Mouse (Mus musculus) CH12.LX (cell line): ENCODE data around the gene Cdk16. TPM values are rescaled to one million over a fixed set of nuclear protein-coding genes. Genes with fewer than 3 reads are reported as not detected.

Experiments used
- DNase-seq: peaks from one replicate; pipeline ENCODE4 v3.0.0-alpha.2; 2013; ENCODE audit errors: extremely low read depth
- H3K27ac ChIP-seq: 2 replicates; pipeline ENCODE4 v1.5.1; 2012; ENCODE audit warnings: low read depth, mild to moderate bottlenecking, control low read depth, moderate library complexity; ENCODE audit not compliant: insufficient read depth
- H3K27me3 ChIP-seq: replicated peaks from 2 replicates; pipeline ENCODE3; 2012; ENCODE audit warnings: inconsistent platforms
- H3K36me3 ChIP-seq, 2 experiments: replicated peaks in 1 of 2; 2 replicates each; pipeline versions ENCODE3 to v1.6.1; 2012; ENCODE audit warnings: inconsistent platforms in 1 of 2, low read length in 1 of 2, mild to moderate bottlenecking in 1 of 2, mixed read lengths in 1 of 2, moderate library complexity in 1 of 2; ENCODE audit not compliant: control insufficient read depth in 1 of 2, insufficient read depth in 1 of 2
- H3K4me1 ChIP-seq, 2 experiments: 2 replicates each; pipeline ENCODE4 v1.6.1; 2012; ENCODE audit warnings: inconsistent platforms in 1 of 2, moderate library complexity in 1 of 2; ENCODE audit not compliant: insufficient read depth in 2 of 2, control insufficient read depth in 1 of 2
- H3K4me2 ChIP-seq: 2 replicates; pipeline ENCODE4 v1.6.1; 2012; ENCODE audit warnings: low read depth, mild to moderate bottlenecking, control low read depth; ENCODE audit not compliant: poor library complexity, insufficient read depth, severe bottlenecking
- H3K4me3 ChIP-seq, 3 experiments: fragments of 150-350 bp in 1 of 3; sonication (generic) in 1 of 3; replicated peaks in 1 of 3; 2 replicates each; pipeline versions ENCODE3 to v1.5.1; 2011 to 2012; ENCODE audit warnings: low read depth in 2 of 3, low read length in 2 of 3, mild to moderate bottlenecking in 2 of 3, moderate library complexity in 2 of 3, control low read depth in 1 of 3, improper control_type of control experiment in 1 of 3, inconsistent platforms in 1 of 3, mixed read lengths in 1 of 3; ENCODE audit not compliant: poor library complexity in 1 of 3
- H3K79me2 ChIP-seq: replicated peaks from 2 replicates; pipeline ENCODE4 v1.6.1; 2012; ENCODE audit warnings: mild to moderate bottlenecking, moderate library complexity; ENCODE audit not compliant: control insufficient read depth, poor library complexity, insufficient read depth, severe bottlenecking; ENCODE audit errors: extremely low read depth
- H3K9ac ChIP-seq: 2 replicates; pipeline ENCODE4 v1.6.1; 2012; ENCODE audit warnings: low read depth, mild to moderate bottlenecking, control low read depth, moderate library complexity; ENCODE audit not compliant: insufficient read depth
- H3K9me3 ChIP-seq: replicated peaks from 2 replicates; pipeline ENCODE3; 2012; ENCODE audit warnings: low read length, inconsistent platforms, mixed read lengths
- ETS1 ChIP-seq: conservative IDR thresholded peaks from 2 replicates; pipeline ENCODE4 v1.6.1; 2012; ENCODE audit warnings: low read depth, mild to moderate bottlenecking, inconsistent platforms, low read length, improper control_type of control experiment, moderate library complexity
- IRF4 ChIP-seq: IDR thresholded peaks from 2 replicates; pipeline ENCODE4 v1.6.1; 2014; ENCODE audit warnings: low read depth, mild to moderate bottlenecking, inconsistent platforms, low read length, improper control_type of control experiment
- JUN ChIP-seq: IDR thresholded peaks from 2 replicates; pipeline ENCODE4 v1.6.1; 2011; ENCODE audit warnings: low read depth, mild to moderate bottlenecking, low read length, improper control_type of control experiment, moderate library complexity; ENCODE audit not compliant: insufficient read depth
- KAT2A ChIP-seq: IDR thresholded peaks from 2 replicates; pipeline ENCODE4 v1.6.1; 2012; ENCODE audit warnings: low read length, improper control_type of control experiment, inconsistent platforms; ENCODE audit not compliant: insufficient replicate concordance
- MAFK ChIP-seq: IDR thresholded peaks from 2 replicates; pipeline ENCODE4 v1.6.1; 2011; ENCODE audit warnings: low read length, improper control_type of control experiment; ENCODE audit not compliant: insufficient replicate concordance
- MEF2A ChIP-seq: IDR thresholded peaks from 2 replicates; pipeline ENCODE4 v1.6.1; 2014; ENCODE audit warnings: low read depth, mild to moderate bottlenecking, inconsistent platforms, low read length, improper control_type of control experiment, borderline replicate concordance
- NELFE ChIP-seq: IDR thresholded peaks from 2 replicates; pipeline ENCODE4 v1.6.1; 2011; ENCODE audit warnings: low read depth, low read length, improper control_type of control experiment
- NRF1 ChIP-seq: IDR thresholded peaks from 2 replicates; pipeline ENCODE4 v1.6.1; 2014; ENCODE audit warnings: low read depth, mild to moderate bottlenecking, inconsistent platforms, low read length, improper control_type of control experiment, moderate library complexity
- PAX5 ChIP-seq: IDR thresholded peaks from 2 replicates; pipeline ENCODE4 v1.6.1; 2012; ENCODE audit warnings: low read length, inconsistent platforms, mixed read lengths
- POLR2AphosphoS2 ChIP-seq: IDR thresholded peaks from 2 replicates; pipeline ENCODE4 v1.6.1; 2011; ENCODE audit warnings: low read depth, low read length, improper control_type of control experiment
- RAD21 ChIP-seq: IDR thresholded peaks from 2 replicates; pipeline ENCODE4 v1.6.1; 2011; ENCODE audit warnings: low read depth, mild to moderate bottlenecking, low read length, improper control_type of control experiment, moderate library complexity
- RCOR1 ChIP-seq: conservative IDR thresholded peaks from 2 replicates; pipeline ENCODE4 v1.6.1; 2012; ENCODE audit warnings: low read depth, mild to moderate bottlenecking, inconsistent platforms, low read length, improper control_type of control experiment
- TBP ChIP-seq: conservative IDR thresholded peaks from 2 replicates; pipeline ENCODE4 v1.6.1; 2011; ENCODE audit warnings: low read depth, low read length, improper control_type of control experiment
- ZC3H11A ChIP-seq: IDR thresholded peaks from 2 replicates; pipeline ENCODE4 v1.6.1; 2012; ENCODE audit warnings: low read depth, mild to moderate bottlenecking, inconsistent platforms, low read length, improper control_type of control experiment
- ZKSCAN1 ChIP-seq: IDR thresholded peaks from 2 replicates; pipeline ENCODE4 v1.6.1; 2012; ENCODE audit warnings: low read depth, inconsistent platforms, low read length, improper control_type of control experiment, borderline replicate concordance
- ZNF384 ChIP-seq: IDR thresholded peaks from 2 replicates; pipeline ENCODE4 v1.6.1; 2012; ENCODE audit warnings: low read depth, low read length, improper control_type of control experiment, inconsistent platforms
- dilution Hi-C: fragments of 300-500 bp; cut with MboI; formaldehyde crosslinking; loops from 2 replicates; pipeline ENCODE4 v1.14.3; 2020; ENCODE audit warnings: low sequenced_read_pairs; ENCODE audit not compliant: extremely low pct_unique_long_range_greater_than_20kb, extremely low pct_ligation_motif_present
- in situ Hi-C: fragments of 300-500 bp; cut with MboI; formaldehyde crosslinking; loops from 3 replicates; pipeline ENCODE4 v1.14.3; 2019; ENCODE audit warnings: low sequenced_read_pairs, low pct_ligation_motif_present, low pct_unique_long_range_greater_than_20kb, mixed read lengths
- polyA plus RNA-seq: library from polyadenylated mRNA; unstranded; fragments of >175 nt; gene quantifications from 2 replicates; pipeline ENCODE4 v1.2.1, GENCODE M21; 2012; ENCODE audit warnings: low read depth; ENCODE audit not compliant: insufficient read length
- total RNA-seq, 2 experiments: library from RNA; depleted of rRNA; stranded (reverse); fragments of 300-350 nt in 1 of 2; fragments of >200 nt in 1 of 2; gene quantifications; 2 replicates each; pipeline ENCODE4 v1.2.3; 2012 to 2014

The Cdk16 gene
- total and polyA plus RNA-seq, 3 experiments: 11.1 to 27.0 (median 18.5) TPM

DNA sequence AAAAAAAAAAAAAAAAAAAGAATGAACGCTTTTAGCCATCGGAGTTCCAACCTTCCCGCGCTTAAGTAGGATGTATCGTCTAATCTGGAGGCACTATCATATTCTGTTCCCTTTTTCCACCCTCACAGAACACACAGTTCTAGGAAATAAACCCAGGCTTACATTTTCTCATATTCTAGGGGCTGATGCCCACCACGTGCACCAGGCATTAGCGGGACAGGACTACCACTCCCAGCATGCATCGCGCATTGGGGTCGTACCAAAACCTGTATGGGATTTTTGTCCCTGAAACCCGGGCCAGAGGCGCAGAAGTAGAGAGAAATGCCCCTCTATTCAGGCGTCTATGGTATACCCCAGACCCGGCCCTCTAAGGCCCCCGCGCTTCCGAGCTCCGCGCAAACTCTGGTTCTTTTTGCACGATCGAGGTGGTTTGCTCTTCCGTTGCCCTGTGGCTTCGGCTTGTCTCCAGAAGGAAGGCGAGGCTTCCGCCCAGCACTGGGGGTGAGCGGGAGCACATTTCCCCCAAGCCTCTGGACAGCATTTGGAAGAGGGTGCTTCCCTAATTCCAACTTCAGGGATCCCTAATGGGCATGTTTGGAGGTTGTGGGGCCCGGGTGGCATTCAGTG lies 29.6 kb upstream of the Cdk16 start, which contains the start of gene Uba1 (continued):
- TF ChIP-seq POLR2AphosphoS2 (0 out of 2 replicates have a peak, but pooled peaks have one; percentile 8), MAFK (no peak), RAD21 (no peak), IRF4 (no peak; the same call in 1 of the 2 replicates), ZC3H11A (no peak), NRF1 (peak; percentile 60), JUN (no peak), NELFE (peak; percentile 78), PAX5 (no peak), ETS1 (no peak), MEF2A (peak; percentile 18; the same call in 1 of the 2 replicates)

- no peaks in the 10 kb centered on the region for H3K9me3 ChIP-seq
- H3K27me3 ChIP-seq: no peaks in the 10 kb centered on the region
- peak overlapping the region; percentile 74 for H3K4me2 ChIP-seq
- no peak for TF ChIP-seq RCOR1
- TF ChIP-seq ZNF384: peak; percentile 72
- no peak for TF ChIP-seq ZKSCAN1
- no peak for TF ChIP-seq IRF4
- dilution Hi-C loops (no loop called here), in situ Hi-C loops (loop anchor here (25.0 kb wide), 1 partner anchor 278 kb away; the partner anchor contains the start of gene Cfp)
- peak overlapping the region; percentile 19; the same call in 1 of the 2 replicates for H3K27ac ChIP-seq
- H3K9ac ChIP-seq: peak overlapping the region; percentile 80
- no peaks in the 10 kb centered on the region for H3K36me3 ChIP-seq
- DNase-seq: peak; percentile 34
- peaks cover 0 to 7% of the 10 kb centered on the region in 2 experiments; a peak in 1 of 4 replicates for H3K4me1 ChIP-seq
- H3K4me3 ChIP-seq: peak overlapping the region; percentile 58 to 66 (median 63)
- H3K79me2 ChIP-seq: peaks cover 12% of the 10 kb centered on the region
Measured at GRCm38 (mm10) chrX:20658891-20659406, 28.8 kb upstream of the Cdk16 start.

- TF ChIP-seq NRF1: no peak
- no peak for TF ChIP-seq TBP
- TF ChIP-seq KAT2A: no peak
- in situ Hi-C loops (loop anchor here (10.0 to 25.0 kb wide), 2 partner anchors 112 to 275 kb away; partner anchors contain the start of gene Cfp), dilution Hi-C loops (no loop called here)
- Histone ChIP-seq H3K4me2 (no peak overlapping the region), H3K9ac (no peak overlapping the region), H3K9me3 (no peaks in the 10 kb centered on the region), H3K27ac (peak overlapping the region; percentile 2), H3K36me3 (peaks cover 0 to 10% of the 10 kb centered on the region in 2 experiments), H3K79me2 (peaks cover 37% of the 10 kb centered on the region), H3K4me1 (peaks cover 0 to 17% of the 10 kb centered on the region in 2 experiments; a peak in 2 of 4 replicates), H3K27me3 (no peaks in the 10 kb centered on the region), H3K4me3 (no peak overlapping the region)
- no peak for DNase-seq
Measured at GRCm38 (mm10) chrX:20662317-20662715, 25.4 kb upstream of the Cdk16 start.
